Mouse (Mus musculus) Patski (cell line): ENCODE measurements around the gene Sult1a1. TPM values are rescaled to one million over a fixed set of nuclear protein-coding genes. Genes with fewer than 3 reads are reported as not detected.
A peak's percentile ranks its signal among the peaks of the same experiment; 100 is the strongest.

ENCODE experiments used
- ATAC-seq: fragments of 100-300 bp; one replicate; pipeline ENCODE4 v1.8.0; 2021
- CTCF ChIA-PET: fragments of 350-600 bp; sonication (Branson Sonifier 250); formaldehyde crosslinking; loops from one replicate; lab custom pipeline; 2022; ENCODE audit warnings: inconsistent platforms; lab: Charles Lee
- POLR2A ChIA-PET: fragments of 350-600 bp; sonication (Branson Sonifier 250); formaldehyde crosslinking; loops from one replicate; lab custom pipeline; 2022; ENCODE audit warnings: antibody characterized with exemption, inconsistent platforms; lab: Charles Lee
- DNase-seq: peaks from one replicate; pipeline ENCODE4 v3.0.0-alpha.2; 2011; ENCODE audit warnings: low read depth, low spot score
- H3K27me3 ChIP-seq: fragments of 371-371 bp; one replicate; pipeline ENCODE4 v1.5.1; 2021
- CTCF ChIP-seq: fragments of 100-300 bp; IDR thresholded peaks from one replicate; pipeline ENCODE4 v1.5.1; 2021
- in situ Hi-C: fragments of 300-500 bp; cut with MboI; formaldehyde crosslinking; loops from 3 replicates; pipeline ENCODE4 v1.11.1; 2018; ENCODE audit warnings: low pct_unique_long_range_greater_than_20kb, mixed read lengths
- polyA plus RNA-seq: library from polyadenylated mRNA; unstranded; gene quantifications from one replicate; pipeline ENCODE4 v1.2.3, GENCODE M21; 2021

Gene Sult1a1
- polyA plus RNA-seq = 0.62 TPM

GRCm38 (mm10) chr7:126676207-126676606 is at the start of gene Sult1a1:
Sult1a1 (minus strand) TSS chr7:126676432.
- H3K27me3 ChIP-seq = no peaks in the 10 kb centered on the region
- in situ Hi-C loops = no loop called here
- no peak for TF ChIP-seq CTCF
- ATAC-seq = no peak
- CTCF ChIA-PET = no interaction called here
- POLR2A ChIA-PET = no interaction called here
- no peak for DNase-seq

- no peak for TF ChIP-seq CTCF
- CTCF ChIA-PET = no interaction called here
- ATAC-seq (no peak), DNase-seq (no peak)
- POLR2A ChIA-PET = no interaction called here
- no peaks in the 10 kb centered on the region for H3K27me3 ChIP-seq
- in situ Hi-C loops = no loop called here
These were observed 49.4 kb upstream of the Sult1a1 start for GRCm38 (mm10) chr7:126725667-126726066.

- TF ChIP-seq CTCF = no peak
- DNase-seq (no peak), ATAC-seq (no peak)
- POLR2A ChIA-PET = no interaction called here
- in situ Hi-C loops = no loop called here
- CTCF ChIA-PET = no interaction called here
- H3K27me3 ChIP-seq = no peaks in the 10 kb centered on the region
These were observed 48.8 kb upstream of the Sult1a1 start for GRCm38 (mm10) chr7:126725077-126725476.

- in situ Hi-C loops = no loop called here
- ChIA-PET POLR2A (no interaction called here), CTCF (no interaction called here)
- TF ChIP-seq CTCF = no peak
- DNase-seq (no peak), ATAC-seq (no peak)
- no peaks in the 10 kb centered on the region for H3K27me3 ChIP-seq
These were observed 45.4 kb upstream of the Sult1a1 start for GRCm38 (mm10) chr7:126721635-126722034.

GRCm38 (mm10) chr7:126718787-126719337 is 42.6 kb upstream of the Sult1a1 start:
- POLR2A ChIA-PET = interaction anchor here (0.5 kb wide), 1 partner anchor 880 kb away, joined by 8 read pairs; no protein-coding TSS in a partner anchor
- ATAC-seq (no peak), DNase-seq (no peak)
- TF ChIP-seq CTCF = peak; percentile 36
- no peaks in the 10 kb centered on the region for H3K27me3 ChIP-seq
- in situ Hi-C loops = no loop called here
- CTCF ChIA-PET = no interaction called here

DNA sequence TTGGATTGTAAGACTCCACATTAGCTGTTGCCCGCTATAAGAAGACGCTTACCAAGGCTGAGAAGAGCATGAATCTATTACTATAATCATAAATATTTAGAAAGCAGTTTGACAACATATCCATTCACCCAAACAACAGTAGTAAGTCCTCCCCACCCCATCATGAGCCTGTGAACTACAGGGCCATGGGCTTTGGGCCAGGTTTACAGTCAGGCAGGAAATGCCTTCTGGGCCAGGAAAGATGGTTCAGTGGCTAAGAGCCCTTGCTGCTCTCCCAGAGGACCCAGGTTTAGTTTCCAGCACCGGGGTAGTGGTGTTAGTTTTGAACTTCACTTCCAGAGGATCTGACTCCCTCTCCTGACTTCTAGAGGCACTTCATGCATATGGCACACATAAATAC is 41.3 kb upstream of the Sult1a1 start:
- in situ Hi-C loops = no loop called here
- POLR2A ChIA-PET = no interaction called here
- ATAC-seq (no peak), DNase-seq (no peak)
- CTCF ChIA-PET = no interaction called here
- no peaks in the 10 kb centered on the region for H3K27me3 ChIP-seq
- no peak for TF ChIP-seq CTCF

GRCm38 (mm10) chr7:126715679-126716078 is 39.4 kb upstream of the Sult1a1 start:
- no peak for DNase-seq

DNA sequence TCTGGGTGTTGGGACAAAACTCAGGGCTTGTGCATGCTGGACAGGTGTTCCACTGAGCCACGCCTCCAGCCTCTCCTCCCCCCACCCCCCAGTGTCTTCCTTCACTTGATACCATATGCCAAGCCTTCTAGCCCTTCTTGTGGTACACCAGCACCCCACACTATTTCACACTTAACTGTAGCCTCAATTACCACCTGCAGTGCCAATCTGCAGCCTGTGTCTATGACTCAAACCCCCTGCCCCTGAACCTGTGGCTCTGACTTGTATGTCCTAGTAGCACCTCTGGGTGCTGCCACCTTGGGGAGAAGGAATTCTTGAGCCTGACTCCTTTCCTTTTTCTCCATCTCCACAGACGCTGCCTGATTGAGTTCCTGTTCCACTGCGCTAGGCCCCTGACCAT is 35.7 kb upstream of the Sult1a1 start:
- in situ Hi-C loops = no loop called here
- ChIA-PET POLR2A (no interaction called here), CTCF (no interaction called here)
- TF ChIP-seq CTCF = no peak
- peaks cover 7% of the 10 kb centered on the region for H3K27me3 ChIP-seq
- ATAC-seq (no peak), DNase-seq (no peak)

More at GRCm38 (mm10) chr7:126715679-126716078, 39.4 kb upstream of the Sult1a1 start:
- in situ Hi-C loops = no loop called here
- ATAC-seq = no peak
- ChIA-PET POLR2A (no interaction called here), CTCF (no interaction called here)
- TF ChIP-seq CTCF = no peak
- H3K27me3 ChIP-seq = no peaks in the 10 kb centered on the region

- peaks cover 7% of the 10 kb centered on the region for H3K27me3 ChIP-seq
- in situ Hi-C loops = no loop called here
- ChIA-PET POLR2A (no interaction called here), CTCF (no interaction called here)
- ATAC-seq = no peak
- TF ChIP-seq CTCF = no peak
- DNase-seq = no peak
These were observed 34.0 kb upstream of the Sult1a1 start for GRCm38 (mm10) chr7:126710266-126710665.

DNA sequence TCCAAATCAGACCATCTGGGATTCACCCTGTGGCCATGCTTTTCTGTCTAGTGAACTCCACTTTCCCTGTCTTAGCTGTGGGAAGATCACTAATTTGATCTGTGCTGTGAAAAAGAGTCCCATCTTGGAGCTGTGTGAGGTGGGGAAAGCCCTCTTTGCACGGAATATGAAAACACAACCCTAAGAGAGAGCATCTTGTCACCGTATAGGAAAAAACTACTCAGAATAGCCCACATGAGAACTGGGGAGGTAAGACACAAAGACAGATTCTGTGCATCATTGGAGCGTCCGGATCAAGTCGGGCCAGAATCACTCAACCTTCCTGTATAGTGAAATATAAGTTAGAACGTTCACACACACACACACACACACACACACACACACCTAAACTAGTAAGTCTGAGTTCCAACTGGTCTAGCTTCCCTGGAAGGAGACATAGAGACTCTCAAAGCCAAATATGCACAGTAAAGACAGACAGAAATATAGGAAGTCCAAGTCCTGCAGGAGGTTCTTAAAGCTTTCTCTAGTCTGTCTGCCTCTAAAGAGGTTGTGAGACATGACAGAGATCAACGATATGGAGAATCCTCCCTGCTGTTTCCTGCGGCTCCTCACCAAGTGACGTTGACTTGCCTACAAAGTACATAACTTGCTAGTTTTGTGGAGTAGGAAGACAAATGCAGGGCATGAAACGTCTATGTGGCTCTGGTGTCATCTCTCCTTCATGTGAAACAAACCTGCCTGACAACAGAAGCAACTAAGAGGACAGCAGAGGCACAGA is 32.1 kb upstream of the Sult1a1 start:
- DNase-seq (no peak), ATAC-seq (no peak)
- peaks cover 12% of the 10 kb centered on the region for H3K27me3 ChIP-seq
- no peak for TF ChIP-seq CTCF
- in situ Hi-C loops = no loop called here
- POLR2A ChIA-PET = no interaction called here
- CTCF ChIA-PET = no interaction called here

DNA sequence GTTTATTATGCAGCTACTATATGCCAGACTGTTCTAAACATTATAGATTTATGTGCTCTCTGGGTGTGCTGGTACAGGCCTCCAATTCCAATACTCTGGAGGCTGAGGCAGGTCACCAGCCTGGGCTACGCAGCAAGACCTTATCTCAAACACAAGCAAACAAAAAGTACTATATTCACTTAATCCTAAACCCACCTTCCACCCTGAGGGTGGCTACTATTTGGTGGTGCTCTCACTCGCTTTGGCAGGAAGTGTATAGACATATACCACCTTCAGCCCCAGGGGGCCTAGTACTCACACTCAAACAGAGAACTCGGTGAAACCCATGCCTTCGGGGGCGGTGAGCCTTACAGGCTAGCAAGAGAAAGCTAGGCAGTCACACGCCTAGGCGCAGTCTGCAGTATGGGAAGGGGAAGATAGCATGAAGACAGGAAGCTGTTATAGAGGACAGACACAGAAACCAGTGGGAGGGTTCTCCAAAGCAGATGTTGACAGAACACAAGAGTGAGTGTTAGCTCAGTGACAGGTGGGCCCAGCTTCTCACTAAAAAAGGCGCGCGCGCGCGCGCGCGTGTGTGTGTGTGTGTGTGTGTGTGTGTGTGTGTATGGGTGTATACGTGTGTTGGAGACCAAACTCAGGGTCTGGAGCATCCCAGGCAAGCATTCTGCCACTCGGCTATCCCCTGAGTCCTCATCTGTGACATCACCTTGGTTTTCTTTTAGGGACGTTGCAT is 31.4 kb upstream of the Sult1a1 start, which contains the start of gene Coro1a:
Gene Coro1a (minus strand): TSS at position 346 of the 733 bp plus-strand sequence.
- ChIA-PET CTCF (interaction anchor here (1.4 kb wide), 1 partner anchor 25 kb away, joined by 4 read pairs; no protein-coding TSS in a partner anchor), POLR2A (no interaction called here)
- peaks cover 12% of the 10 kb centered on the region for H3K27me3 ChIP-seq
- DNase-seq = no peak
- no peak for ATAC-seq
- TF ChIP-seq CTCF = no peak
- in situ Hi-C loops = no loop called here
